Mouse (Mus musculus) kidney, embryonic 14.5 days (tissue): Measurements from ENCODE around the gene Ctnnd2. TPM values are rescaled to one million over a fixed set of nuclear protein-coding genes. Genes with fewer than 3 reads are reported as not detected.

ENCODE experiments used
- ATAC-seq: fragments of 200-750 bp; cut with Nextera tagmentation; 2 replicates; pipeline ENCODE4 v1.8.0; 2017; ENCODE audit warnings: moderate number of reproducible peaks, mild to moderate bottlenecking, moderate TSS enrichment, moderate library complexity; ENCODE audit not compliant: low FRiP score, low TSS enrichment
- H3K27ac ChIP-seq: fragments of 300-500 bp; sonication (generic); 2 replicates; pipeline ENCODE4 v1.5.1; 2014; ENCODE audit warnings: low read depth, mild to moderate bottlenecking, low read length, moderate library complexity, mixed read lengths
- H3K27me3 ChIP-seq: fragments of 300-500 bp; sonication (generic); 2 replicates; pipeline ENCODE4 v1.6.1; 2014; ENCODE audit warnings: mild to moderate bottlenecking, low read length; ENCODE audit not compliant: control insufficient read depth, insufficient read depth
- H3K36me3 ChIP-seq: fragments of 300-500 bp; sonication (generic); 2 replicates; pipeline ENCODE4 v1.6.1; 2014; ENCODE audit warnings: low read length, mixed read lengths; ENCODE audit not compliant: control insufficient read depth, insufficient read depth
- H3K4me1 ChIP-seq: fragments of 300-500 bp; sonication (generic); 2 replicates; pipeline ENCODE4 v1.6.1; 2014; ENCODE audit warnings: low read length, mixed read lengths; ENCODE audit not compliant: control insufficient read depth, insufficient read depth
- H3K4me2 ChIP-seq: fragments of 300-500 bp; sonication (generic); replicated peaks from 2 replicates; pipeline ENCODE4 v1.6.1; 2014; ENCODE audit warnings: low read depth, mild to moderate bottlenecking, low read length
- H3K4me3 ChIP-seq: fragments of 300-500 bp; sonication (generic); 2 replicates; pipeline ENCODE4 v1.5.1; 2014; ENCODE audit warnings: mild to moderate bottlenecking, low read length
- H3K9ac ChIP-seq: fragments of 300-500 bp; sonication (generic); 2 replicates; pipeline ENCODE4 v1.6.1; 2014; ENCODE audit warnings: low read depth, mild to moderate bottlenecking, low read length, moderate library complexity
- H3K9me3 ChIP-seq: fragments of 300-500 bp; sonication (generic); 2 replicates; pipeline ENCODE4 v1.6.1; 2016; ENCODE audit warnings: low read length; ENCODE audit not compliant: control insufficient read depth
- WGBS: fragments of 180-500 bp; shearing (Covaris S2); extraction: QIAGEN DNeasy Blood & Tissue Kit; methylation state at CpG from one replicate; pipeline ENCODE4 v1.1.7; 2014; 5-methylcytosine and 5-hydroxymethylcytosine counted together
- polyA plus RNA-seq: library from polyadenylated mRNA; unstranded; fragments of >200 nt; fragmentation: Nextera tagmentation; extraction: Ambion mirVana; gene quantifications from 2 replicates; pipeline ENCODE4 v1.2.1, GENCODE M21; 2014

The Ctnnd2 gene
- polyA plus RNA-seq, 1 experiment from 2014 or later, result 4.6 TPM

- WGBS, result 72% methylated on average over 6 of the region's 6 CpGs
- no peak overlapping the region for H3K4me2 ChIP-seq
- no peaks in the 10 kb centered on the region for H3K36me3 ChIP-seq
- no peak overlapping the region for H3K9ac ChIP-seq
- no peak overlapping the region for H3K4me3 ChIP-seq
- no peaks in the 10 kb centered on the region for H3K9me3 ChIP-seq
- no peaks in the 10 kb centered on the region for H3K27me3 ChIP-seq
- no peak for ATAC-seq
- no peaks in the 10 kb centered on the region for H3K4me1 ChIP-seq
- no peak overlapping the region for H3K27ac ChIP-seq
Observed at GRCm38 (mm10) chr15:30471280-30471966, 299.0 kb downstream of the Ctnnd2 start.

- no peaks in the 10 kb centered on the region for H3K9me3 ChIP-seq
- H3K4me1 ChIP-seq, result no peaks in the 10 kb centered on the region
- 59% methylated on average over 15 of the region's 15 CpGs for WGBS
- H3K4me2 ChIP-seq, result no peak overlapping the region
- no peak for ATAC-seq
- no peak overlapping the region for H3K27ac ChIP-seq
- no peaks in the 10 kb centered on the region for H3K27me3 ChIP-seq
- no peaks in the 10 kb centered on the region for H3K36me3 ChIP-seq
- no peak overlapping the region for H3K4me3 ChIP-seq
- H3K9ac ChIP-seq, result no peak overlapping the region
Observed at GRCm38 (mm10) chr15:30480676-30481075, 308.3 kb downstream of the Ctnnd2 start.

- H3K4me3 ChIP-seq, result no peak overlapping the region
- H3K27ac ChIP-seq, result no peak overlapping the region
- H3K9me3 ChIP-seq, result no peaks in the 10 kb centered on the region
- H3K4me2 ChIP-seq, result no peak overlapping the region
- ATAC-seq, result no peak
- no peaks in the 10 kb centered on the region for H3K4me1 ChIP-seq
- no peaks in the 10 kb centered on the region for H3K27me3 ChIP-seq
- 73% methylated on average over 5 of the region's 5 CpGs for WGBS
- H3K36me3 ChIP-seq, result no peaks in the 10 kb centered on the region
- H3K9ac ChIP-seq, result no peak overlapping the region
Observed at GRCm38 (mm10) chr15:30506476-30506875, 334.1 kb downstream of the Ctnnd2 start.

GRCm38 (mm10) chr15:30512467-30512866 lies 340.1 kb downstream of the Ctnnd2 start:
- H3K9me3 ChIP-seq, result no peaks in the 10 kb centered on the region
- no peaks in the 10 kb centered on the region for H3K4me1 ChIP-seq
- H3K27me3 ChIP-seq, result no peaks in the 10 kb centered on the region
- H3K36me3 ChIP-seq, result no peaks in the 10 kb centered on the region
- no peak overlapping the region for H3K4me2 ChIP-seq
- no peak overlapping the region for H3K27ac ChIP-seq
- no peak overlapping the region for H3K9ac ChIP-seq
- no peak overlapping the region for H3K4me3 ChIP-seq
- 43% methylated on average over 3 of the region's 3 CpGs for WGBS
- no peak for ATAC-seq

GRCm38 (mm10) chr15:30513122-30513521 lies 340.7 kb downstream of the Ctnnd2 start:
- Histone ChIP-seq H3K9me3 (no peaks in the 10 kb centered on the region), H3K4me1 (no peaks in the 10 kb centered on the region), H3K4me2 (no peak overlapping the region), H3K36me3 (no peaks in the 10 kb centered on the region), H3K27ac (no peak overlapping the region), H3K27me3 (no peaks in the 10 kb centered on the region), H3K9ac (no peak overlapping the region), H3K4me3 (no peak overlapping the region)
- no peak for ATAC-seq

- no peaks in the 10 kb centered on the region for H3K9me3 ChIP-seq
- no peak for ATAC-seq
Observed at GRCm38 (mm10) chr15:30515425-30515824, 343.0 kb downstream of the Ctnnd2 start.

GRCm38 (mm10) chr15:30541459-30541858 lies 369.1 kb downstream of the Ctnnd2 start:
- ATAC-seq, result no peak
- Histone ChIP-seq H3K9me3 (no peaks in the 10 kb centered on the region), H3K4me3 (no peak overlapping the region), H3K27ac (no peak overlapping the region), H3K4me1 (no peaks in the 10 kb centered on the region), H3K9ac (no peak overlapping the region), H3K27me3 (no peaks in the 10 kb centered on the region), H3K36me3 (no peaks in the 10 kb centered on the region), H3K4me2 (no peak overlapping the region)
- WGBS, result 87% methylated on average over 5 of the region's 5 CpGs

More at GRCm38 (mm10) chr15:30515425-30515824, 343.0 kb downstream of the Ctnnd2 start:
- Histone ChIP-seq H3K27me3 (no peaks in the 10 kb centered on the region), H3K4me3 (no peak overlapping the region), H3K4me1 (no peaks in the 10 kb centered on the region), H3K36me3 (no peaks in the 10 kb centered on the region), H3K4me2 (no peak overlapping the region), H3K27ac (no peak overlapping the region), H3K9ac (no peak overlapping the region)
- whole genome bisulfite sequencing, result 82% methylated on average over 4 of the region's 4 CpGs

GRCm38 (mm10) chr15:30548263-30548662 lies 375.9 kb downstream of the Ctnnd2 start:
- no peak overlapping the region for H3K9ac ChIP-seq
- no peak overlapping the region for H3K27ac ChIP-seq
- no peaks in the 10 kb centered on the region for H3K4me1 ChIP-seq
- WGBS, result 87% methylated on average over 4 of the region's 4 CpGs
- H3K36me3 ChIP-seq, result no peaks in the 10 kb centered on the region
- H3K4me2 ChIP-seq, result no peak overlapping the region
- H3K4me3 ChIP-seq, result no peak overlapping the region
- no peaks in the 10 kb centered on the region for H3K9me3 ChIP-seq
- H3K27me3 ChIP-seq, result no peaks in the 10 kb centered on the region
- no peak for ATAC-seq

- no peaks in the 10 kb centered on the region for H3K27me3 ChIP-seq
- 78% methylated on average over 12 of the region's 12 CpGs for WGBS
- ATAC-seq, result no peak
- H3K4me3 ChIP-seq, result no peak overlapping the region
- H3K9ac ChIP-seq, result no peak overlapping the region
- no peak overlapping the region for H3K4me2 ChIP-seq
- no peak overlapping the region for H3K27ac ChIP-seq
- H3K36me3 ChIP-seq, result no peaks in the 10 kb centered on the region
- no peaks in the 10 kb centered on the region for H3K4me1 ChIP-seq
- no peaks in the 10 kb centered on the region for H3K9me3 ChIP-seq
Observed at GRCm38 (mm10) chr15:30550956-30551355, 378.6 kb downstream of the Ctnnd2 start.
